Mouse (Mus musculus) erythroblast, embryonic 14.5 days (primary cell): ENCODE measurements around the gene Kif16b.

Experiments used
- GATA1 ChIP-seq: IDR thresholded peaks from 2 replicates; pipeline ENCODE4 v1.6.1; 2012; ENCODE audit warnings: low read length, inconsistent platforms, mixed read lengths
- TAL1 ChIP-seq: IDR thresholded peaks from 3 replicates; pipeline ENCODE4 v1.6.1; 2012; ENCODE audit warnings: low read length, inconsistent platforms, mixed read lengths

- TF ChIP-seq TAL1 (no peak), GATA1 (no peak)
Measured at GRCm38 (mm10) chr2:142797310-142797709, 104.0 kb downstream of the Kif16b start.
